Mouse (Mus musculus): ENCODE results near the gene Gm21748. TPM values are rescaled to one million over a fixed set of nuclear protein-coding genes. Genes with fewer than 3 reads are reported as not detected.
"Not testable (repeated sequence)": the region's sequence is repeated elsewhere in the genome, so short reads cannot be mapped to it uniquely, and the experiment has no call there.

The Gm21748 gene
- total RNA-seq (2021): not detected
- long read RNA-seq, experiment 1: 0 reads
- long read RNA-seq, experiment 2: 0 reads

DNA sequence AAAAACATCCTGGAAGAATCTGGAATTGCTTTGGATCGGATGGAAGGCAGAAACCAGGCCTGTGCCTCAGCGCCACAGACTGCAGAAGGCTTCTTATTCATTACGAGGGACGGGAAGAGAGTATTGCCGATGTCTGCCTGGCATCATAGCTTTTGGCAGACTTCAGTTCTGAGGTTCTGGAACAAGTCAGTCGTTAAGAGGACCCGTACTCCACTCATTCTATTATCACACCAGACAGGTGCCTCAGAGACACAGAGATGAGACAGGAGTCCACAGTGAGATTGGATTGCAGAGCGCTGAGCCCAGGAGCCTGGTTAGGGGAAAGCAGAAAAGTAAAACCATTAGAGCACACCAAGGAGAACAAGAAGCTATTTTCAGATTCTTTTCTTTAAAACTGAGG, at the start of gene Gm21748:
Gm21748 (minus strand) TSS at position 101 of the 400 bp plus-strand sequence.
- DNase-seq (ENCODE audit: low spot score): not testable (repeated sequence)

Other genes starting within 250 kb of the Gm21748 start
- not detected for gene Gm21860, start 84.4 kb downstream of the Gm21748 start, total RNA-seq (2021)
- not detected for gene Gm47283, start 54.4 kb downstream of the Gm21748 start, total RNA-seq (2021)